Mouse (Mus musculus) myocyte (in vitro differentiated cells): ENCODE data around the gene Muc5ac. TPM values are rescaled to one million over a fixed set of nuclear protein-coding genes. Genes with fewer than 3 reads are reported as not detected.

ENCODE experiments used
- H3K27me3 ChIP-seq: one replicate; pipeline ENCODE4 v1.6.1; 2011; ENCODE audit not compliant: control insufficient read depth, insufficient read depth, insufficient read length
- H3K36me3 ChIP-seq: one replicate; pipeline ENCODE4 v1.6.1; 2011; ENCODE audit not compliant: control insufficient read depth, insufficient read depth
- H3K4me2 ChIP-seq: one replicate; pipeline ENCODE4 v1.6.1; 2011; ENCODE audit warnings: low read depth, control low read depth
- H3K4me3 ChIP-seq: one replicate; pipeline ENCODE4 v1.5.1; 2011; ENCODE audit warnings: mild to moderate bottlenecking, control low read depth, moderate library complexity
- H3K79me2 ChIP-seq: one replicate; pipeline ENCODE4 v1.6.1; 2011; ENCODE audit not compliant: control insufficient read depth, insufficient read depth
- H3ac ChIP-seq: one replicate; pipeline ENCODE4 v1.6.1; 2011; ENCODE audit not compliant: control insufficient read depth, insufficient read length
- CEBPB ChIP-seq: IDR thresholded peaks from 2 replicates; pipeline ENCODE4 v1.6.1; 2011; ENCODE audit warnings: mild to moderate bottlenecking, moderate library complexity; ENCODE audit not compliant: poor library complexity, insufficient read depth, severe bottlenecking
- E2F4 ChIP-seq: IDR thresholded peaks from one replicate; pipeline ENCODE4 v1.6.1; 2011; ENCODE audit warnings: mild to moderate bottlenecking, control low read depth, moderate library complexity; ENCODE audit not compliant: insufficient read depth
- MAX ChIP-seq: IDR thresholded peaks from one replicate; pipeline ENCODE4 v1.6.1; 2011; ENCODE audit warnings: low read depth, mild to moderate bottlenecking, control low read depth
- MYOD1 ChIP-seq, 3 experiments: IDR thresholded peaks; one replicate each; pipeline ENCODE4 v1.6.1; 2011; ENCODE audit warnings: control low read depth in 2 of 3, low read depth in 2 of 3, mild to moderate bottlenecking in 2 of 3, moderate library complexity in 1 of 3; ENCODE audit not compliant: insufficient read length in 2 of 3, control insufficient read depth in 1 of 3
- MYOG ChIP-seq, 3 experiments: IDR thresholded peaks; one replicate each; pipeline ENCODE4 v1.6.1; 2011; ENCODE audit warnings: control low read depth in 2 of 3, low read depth in 2 of 3, mild to moderate bottlenecking in 2 of 3; ENCODE audit not compliant: insufficient read length in 2 of 3, control insufficient read depth in 1 of 3, insufficient read depth in 1 of 3
- POLR2A ChIP-seq: IDR thresholded peaks from one replicate; pipeline ENCODE4 v1.6.1; 2011; ENCODE audit warnings: low read depth, mild to moderate bottlenecking, control low read depth, moderate library complexity; ENCODE audit not compliant: insufficient read length
- POLR2AphosphoS2 ChIP-seq: IDR thresholded peaks from one replicate; pipeline ENCODE4 v1.6.1; 2011; ENCODE audit warnings: low read depth, control low read depth; ENCODE audit not compliant: insufficient read length
- REST ChIP-seq: IDR thresholded peaks from one replicate; pipeline ENCODE4 v1.6.1; 2011; ENCODE audit warnings: mild to moderate bottlenecking, control low read depth, moderate library complexity; ENCODE audit not compliant: insufficient read depth, insufficient read length
- SRF ChIP-seq: IDR thresholded peaks from one replicate; pipeline ENCODE4 v1.6.1; 2011; ENCODE audit warnings: low read depth; ENCODE audit not compliant: control insufficient read depth, insufficient read length
- TCF12 ChIP-seq: IDR thresholded peaks from one replicate; pipeline ENCODE4 v1.6.1; 2011; ENCODE audit warnings: mild to moderate bottlenecking, control low read depth; ENCODE audit not compliant: poor library complexity, insufficient read depth, severe bottlenecking
- TCF3 ChIP-seq: IDR thresholded peaks from one replicate; pipeline ENCODE4 v1.6.1; 2011; ENCODE audit warnings: low read depth, control low read depth; ENCODE audit not compliant: insufficient read length
- USF1 ChIP-seq: IDR thresholded peaks from one replicate; pipeline ENCODE4 v1.6.1; 2011; ENCODE audit warnings: low read depth, mild to moderate bottlenecking, control low read depth, moderate library complexity
- polyA plus RNA-seq: library from polyadenylated mRNA; unstranded; fragments of >200 nt; fragmentation: generic; extraction: Trizol; gene quantifications from one replicate; pipeline ENCODE4 v1.2.1, GENCODE M21; 2012; ENCODE audit warnings: missing spikeins

The Muc5ac gene
- not detected for polyA plus RNA-seq

GRCm38 (mm10) chr7:141788677-141789452 lies at the start of gene Muc5ac:
TSS of gene Muc5ac (plus strand) at chr7:141788972.
- Histone ChIP-seq H3K36me3 (no peaks in the 10 kb centered on the region), H3K4me2 (no peak within 1 kb of the TSS), H3K4me3 (no peak within 1 kb of the TSS), H3K79me2 (no peaks in the 10 kb centered on the region), H3K27me3 (peaks cover 16% of the 10 kb centered on the region), H3ac (no peak within 1 kb of the TSS)
- TF ChIP-seq POLR2A (no peak), TCF12 (no peak), MYOD1 (IDR thresholded peaks at IDR 0.05; ENCODE audit: control insufficient read depth in 1 of 3, insufficient read length in 2 of 3, low read depth in 2 of 3) (no peak), USF1 (no peak)

- peaks cover 16% of the 10 kb centered on the region for H3K27me3 ChIP-seq
- TF ChIP-seq E2F4 (no peak), TCF3 (no peak), POLR2AphosphoS2 (no peak), MAX (no peak), USF1 (no peak), SRF (no peak), MYOD1 (IDR thresholded peaks at IDR 0.05; ENCODE audit: control insufficient read depth in 1 of 3, insufficient read length in 2 of 3, low read depth in 2 of 3) (no peak), TCF12 (no peak), MYOG (IDR thresholded peaks at IDR 0.05; ENCODE audit: control insufficient read depth in 1 of 3, insufficient read depth in 1 of 3, insufficient read length in 2 of 3, low read depth in 2 of 3) (no peak), POLR2A (no peak), REST (no peak), CEBPB (no peak)
- H3K79me2 ChIP-seq = no peaks in the 10 kb centered on the region
- no peak overlapping the region for H3ac ChIP-seq
- H3K36me3 ChIP-seq = no peaks in the 10 kb centered on the region
- H3K4me3 ChIP-seq = no peak overlapping the region
- H3K4me2 ChIP-seq = no peak overlapping the region
These were observed 41.2 kb upstream of the Muc5ac start for GRCm38 (mm10) chr7:141747451-141748100.

- no peaks in the 10 kb centered on the region for H3K36me3 ChIP-seq
- no peak overlapping the region for H3ac ChIP-seq
- H3K79me2 ChIP-seq = no peaks in the 10 kb centered on the region
- H3K4me2 ChIP-seq = no peak overlapping the region
- H3K27me3 ChIP-seq = peaks cover 35% of the 10 kb centered on the region
- TF ChIP-seq REST (no peak), MYOG (IDR thresholded peaks at IDR 0.05; ENCODE audit: control insufficient read depth in 1 of 3, insufficient read depth in 1 of 3, insufficient read length in 2 of 3, low read depth in 2 of 3) (no peak), E2F4 (no peak), TCF12 (no peak), MYOD1 (IDR thresholded peaks at IDR 0.05; ENCODE audit: control insufficient read depth in 1 of 3, insufficient read length in 2 of 3, low read depth in 2 of 3) (no peak), POLR2AphosphoS2 (no peak), SRF (no peak), CEBPB (no peak), MAX (no peak), POLR2A (no peak), TCF3 (no peak), USF1 (no peak)
- H3K4me3 ChIP-seq = no peak overlapping the region
These were observed 36.3 kb upstream of the Muc5ac start for GRCm38 (mm10) chr7:141752513-141752912.

GRCm38 (mm10) chr7:141755831-141756230 lies 32.9 kb upstream of the Muc5ac start:
- Histone ChIP-seq H3K79me2 (no peaks in the 10 kb centered on the region), H3ac (no peak overlapping the region), H3K4me2 (no peak overlapping the region), H3K4me3 (no peak overlapping the region), H3K27me3 (peaks cover 30% of the 10 kb centered on the region), H3K36me3 (no peaks in the 10 kb centered on the region)
- no peak for TF ChIP-seq MAX
- no peak for TF ChIP-seq REST
- TF ChIP-seq POLR2AphosphoS2 = no peak
- TF ChIP-seq CEBPB = no peak
- TF ChIP-seq TCF3 = no peak
- no peak for TF ChIP-seq MYOG (IDR thresholded peaks at IDR 0.05; ENCODE audit: control insufficient read depth in 1 of 3, insufficient read depth in 1 of 3, insufficient read length in 2 of 3, low read depth in 2 of 3)
- no peak for TF ChIP-seq MYOD1 (IDR thresholded peaks at IDR 0.05; ENCODE audit: control insufficient read depth in 1 of 3, insufficient read length in 2 of 3, low read depth in 2 of 3)
- TF ChIP-seq SRF = no peak
- no peak for TF ChIP-seq E2F4
- no peak for TF ChIP-seq TCF12
- no peak for TF ChIP-seq POLR2A
- no peak for TF ChIP-seq USF1
